Comparison of ENCODE assay signal across 8 mouse cellular contexts in the genomic region with DNA sequence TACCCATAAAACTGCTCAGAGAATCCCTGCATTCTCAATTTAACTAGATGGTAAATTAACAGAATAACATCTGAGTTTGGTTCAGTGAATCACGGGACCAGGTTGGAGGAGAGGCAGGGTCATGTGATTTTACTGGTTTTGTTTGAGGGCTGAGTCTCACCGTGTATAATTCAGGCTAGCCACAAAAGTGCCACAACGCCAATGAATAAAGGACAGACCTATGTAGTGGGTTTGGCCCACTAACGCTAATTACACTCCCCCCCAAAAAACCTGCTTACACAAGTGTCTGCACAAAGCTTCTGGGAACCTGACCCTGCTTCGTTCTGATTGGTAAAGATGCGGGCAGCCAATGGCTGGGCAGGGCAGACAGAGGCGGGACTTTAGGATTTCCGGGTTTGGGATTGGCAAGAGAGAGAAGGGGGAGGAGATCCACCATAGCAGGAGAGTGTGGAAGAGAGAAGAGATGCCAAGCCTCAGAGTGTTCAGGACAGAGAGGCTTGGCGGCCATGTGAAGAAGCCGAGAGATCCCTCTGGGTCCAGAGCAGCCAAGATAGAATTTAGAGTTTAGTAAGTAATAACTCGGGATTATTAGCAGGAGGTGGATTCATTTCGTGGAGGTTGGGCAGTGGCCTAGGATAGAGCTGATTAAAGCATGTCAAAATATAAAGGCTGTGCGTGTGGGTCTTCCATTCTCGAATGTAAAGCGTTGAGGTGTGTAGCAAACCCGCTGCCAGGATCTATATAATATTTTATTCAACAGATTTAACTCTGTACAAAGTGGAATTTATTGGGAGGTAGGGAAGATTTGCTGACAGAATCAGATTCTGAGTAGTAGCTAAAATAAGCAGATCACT. TPM values are rescaled to one million over a fixed set of nuclear protein-coding genes. Genes with fewer than 3 reads are reported as not detected.
DNase-seq lines count a peak whose midpoint lies in the region; ATAC-seq lines count a peak whose summit lies in the region.

No protein-coding gene starts in this region.

- no peaks in the 10 kb centered on the region for H3K9me3 ChIP-seq in forebrain, embryonic 14.5 days (replicated peaks; ENCODE audit: control insufficient read depth, low read length)
- no peaks in the 10 kb centered on the region for H3K9me3 ChIP-seq in neural tube, embryonic 15.5 days (replicated peaks)

- intact Hi-C loops in heart, postnatal 14 days (cut with DNase I), result no loop called here

- peak; percentile 100 for ATAC-seq in forebrain, embryonic 14.5 days
- peak; percentile 98 for ATAC-seq in neural tube, embryonic 15.5 days (ENCODE audit: low FRiP score)

- under 1% methylated on average over 16 of the region's 16 CpGs for WGBS in forebrain, embryonic 14.5 days
- 1% methylated on average over 16 of the region's 16 CpGs for WGBS in neural tube, embryonic 15.5 days

- peak overlapping the region; percentile 43 for H3K4me3 ChIP-seq in forebrain, embryonic 14.5 days (ENCODE audit: low read depth, low read length)
- peak overlapping the region; percentile 55 for H3K4me3 ChIP-seq in neural tube, embryonic 15.5 days (replicated peaks)

- H3K27me3 ChIP-seq in forebrain, embryonic 14.5 days (replicated peaks; ENCODE audit: control insufficient read depth, insufficient read depth, low read length), result no peaks in the 10 kb centered on the region
- no peaks in the 10 kb centered on the region for H3K27me3 ChIP-seq in neural tube, embryonic 15.5 days (replicated peaks)

- no peaks in the 10 kb centered on the region for H3K36me3 ChIP-seq in forebrain, embryonic 14.5 days (ENCODE audit: control insufficient read depth, insufficient read depth, low read length)
- peaks cover 8% of the 10 kb centered on the region; the same call in 1 of the 2 replicates for H3K36me3 ChIP-seq in neural tube, embryonic 15.5 days

- H3K9ac ChIP-seq in forebrain, embryonic 14.5 days (ENCODE audit: low read length), result peak overlapping the region; percentile 80
- peak overlapping the region; percentile 65 for H3K9ac ChIP-seq in neural tube, embryonic 15.5 days (replicated peaks)

- peak; percentile 89 for DNase-seq in ES-CJ7 (ENCODE audit: low read depth, low spot score)
- peak; percentile 84 for DNase-seq in cerebellum, adult 11 months
- peak; percentile 97 for DNase-seq in forebrain, embryonic 14.5 days (ENCODE audit: low spot score)
- DNase-seq in heart, postnatal 14 days, result peak; percentile 79 to 88
- peak; percentile 90 for DNase-seq in layer of hippocampus, adult 11-12 months (ENCODE audit: low spot score)
- peak; percentile 91 to 93 for DNase-seq in lung, adult 18-20 months
- DNase-seq in testis, postnatal 14 days (ENCODE audit: low spot score), result peak; percentile 86

- peak overlapping the region; percentile 78 for H3K27ac ChIP-seq in forebrain, embryonic 14.5 days (ENCODE audit: low read depth, low read length)
- H3K27ac ChIP-seq in neural tube, embryonic 15.5 days (replicated peaks), result peak overlapping the region; percentile 87

- H3K4me1 ChIP-seq in forebrain, embryonic 14.5 days (ENCODE audit: control insufficient read depth, insufficient read depth, low read length), result peaks cover 2% of the 10 kb centered on the region; the same call in 1 of the 2 replicates
- H3K4me1 ChIP-seq in neural tube, embryonic 15.5 days, result peaks cover 17% of the 10 kb centered on the region

- H3K4me2 ChIP-seq in forebrain, embryonic 14.5 days (ENCODE audit: low read length), result peak overlapping the region; percentile 63
- H3K4me2 ChIP-seq in neural tube, embryonic 15.5 days, result peak overlapping the region; percentile 65

RNA-seq across cellular contexts. Expression of gene Odf4, which starts 12.8 kb away (rescaled TPM):
- 0.23 TPM in 1 of 2 replicates, not detected in the other for polyA plus RNA-seq in forebrain, embryonic 14.5 days (2014; fragmentation: Nextera tagmentation; extraction: Ambion mirVana)
- total RNA-seq in heart, postnatal 14 days (2021), result not detected
- 0.64 and 1.3 TPM in 2 replicates for polyA plus RNA-seq in neural tube, embryonic 15.5 days (2015; fragmentation: Nextera tagmentation; extraction: Ambion mirVana)

RNA-seq across cellular contexts. Expression of gene Arhgef15, which starts 17.6 kb away (rescaled TPM):
- polyA plus RNA-seq in forebrain, embryonic 14.5 days (2014; fragmentation: Nextera tagmentation; extraction: Ambion mirVana), result 5.8 and 6.3 TPM in 2 replicates
- total RNA-seq in heart, postnatal 14 days (2021), result 10 to 100 TPM; 37.9 to 46.1 TPM
- polyA plus RNA-seq in neural tube, embryonic 15.5 days (2015; fragmentation: Nextera tagmentation; extraction: Ambion mirVana), result 23.2 and 27.3 TPM in 2 replicates

RNA-seq across cellular contexts. Expression of gene Slc25a35, which starts 28.3 kb away (rescaled TPM):
- 0.75 and 1.2 TPM in 2 replicates for polyA plus RNA-seq in forebrain, embryonic 14.5 days (2014; fragmentation: Nextera tagmentation; extraction: Ambion mirVana)
- total RNA-seq in heart, postnatal 14 days (2021), result 1 to 10 TPM; 4.5 to 5.5 TPM
- 1.9 and 2.1 TPM in 2 replicates for polyA plus RNA-seq in neural tube, embryonic 15.5 days (2015; fragmentation: Nextera tagmentation; extraction: Ambion mirVana)

RNA-seq across cellular contexts. Expression of gene Rangrf, which starts 35.3 kb away (rescaled TPM):
- 35.2 and 43.5 TPM in 2 replicates for polyA plus RNA-seq in forebrain, embryonic 14.5 days (2014; fragmentation: Nextera tagmentation; extraction: Ambion mirVana)
- total RNA-seq in heart, postnatal 14 days (2021), result 10 to 100 TPM; 51.9 to 61.2 TPM
- 33.7 and 33.9 TPM in 2 replicates for polyA plus RNA-seq in neural tube, embryonic 15.5 days (2015; fragmentation: Nextera tagmentation; extraction: Ambion mirVana)

RNA-seq across cellular contexts. Expression of gene Rpl26, which starts 38.3 kb away (rescaled TPM):
- 673 and 871 TPM in 2 replicates for polyA plus RNA-seq in forebrain, embryonic 14.5 days (2014; fragmentation: Nextera tagmentation; extraction: Ambion mirVana)
- total RNA-seq in heart, postnatal 14 days (2021), result 100 to 1,000 TPM; 607 to 680 TPM
- polyA plus RNA-seq in neural tube, embryonic 15.5 days (2015; fragmentation: Nextera tagmentation; extraction: Ambion mirVana), result 597 and 626 TPM in 2 replicates

Comparison
In these comparisons a context has a peak if more than half of its experiments do, and no peak if none do; other contexts are left out.
1. Peak in every context shown above with its lines: DNase-seq, ATAC-seq, H3K4me3 ChIP-seq and H3K27ac ChIP-seq.